Mouse (Mus musculus) lung, postnatal 0 days (tissue): Measurements from ENCODE around the gene Mst1r.

Experiments
- CTCF ChIP-seq: IDR thresholded peaks from 2 replicates; pipeline ENCODE4 v1.5.1; 2016; ENCODE audit warnings: antibody characterized with exemption, mild to moderate bottlenecking
- EP300 ChIP-seq: IDR thresholded peaks from 2 replicates; pipeline ENCODE4 v1.6.1; 2016; ENCODE audit warnings: antibody characterized with exemption, mild to moderate bottlenecking, control low read depth

- TF ChIP-seq CTCF = no peak
- no peak for TF ChIP-seq EP300
These were observed 8.1 kb upstream of the Mst1r start for GRCm38 (mm10) chr9:107898563-107898962.
